19 mouse cellular contexts compared by ENCODE assay signal in the genomic region with DNA sequence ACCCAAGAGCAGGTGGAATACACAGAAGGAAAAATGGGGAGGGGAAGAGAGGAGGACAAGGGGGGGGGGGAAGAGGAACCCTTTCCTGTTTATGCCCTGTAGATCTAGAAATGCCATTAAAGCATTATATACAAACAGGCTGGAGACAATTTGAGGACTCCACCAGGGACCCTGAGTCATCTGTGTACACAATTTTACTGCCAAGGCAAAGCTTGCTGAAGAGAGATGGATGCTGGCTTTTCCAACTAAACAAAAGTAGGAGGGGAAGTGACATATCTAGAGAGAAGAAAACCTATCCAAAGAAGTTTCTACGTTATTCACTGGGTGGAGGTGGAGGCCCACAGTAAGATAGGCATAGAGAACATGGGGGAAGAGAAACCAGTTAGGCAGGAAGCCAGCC. TPM values are rescaled to one million over a fixed set of nuclear protein-coding genes. Genes with fewer than 3 reads are reported as not detected.
DNase-seq lines count a peak whose midpoint lies in the region; ATAC-seq and TF ChIP-seq lines count a peak whose summit lies in the region.
"Had no signal": no experiment of that assay in that cellular context is flagged by ENCODE, and none has a peak within 500 bp of the region (broad histone marks: within the 10 kb centered on the region; RNA-seq: fewer than 3 reads in every experiment).

No protein-coding gene starts in this region.

- no peak for TF ChIP-seq POLR2A in spleen, adult 2 months (IDR thresholded peaks at IDR 0.05; ENCODE audit: low read depth, low read length)

- WGBS in spleen, adult 2 months = 38% methylated on average over 1 of the region's 1 CpGs
- WGBS in intestine, postnatal 0 days = 5% methylated on average over 1 of the region's 1 CpGs
- WGBS in forebrain, embryonic 14.5 days = 84% methylated on average over 1 of the region's 1 CpGs

- no peak overlapping the region for H3K9ac ChIP-seq in intestine, postnatal 0 days (ENCODE audit: low read depth, low read length)
- no peak overlapping the region for H3K9ac ChIP-seq in forebrain, embryonic 14.5 days (ENCODE audit: low read length)
- H3K9ac ChIP-seq: embryonic facial prominence, embryonic 13.5 days; limb, embryonic 13.5 days had no signal

- no peaks in the 10 kb centered on the region for H3K36me3 ChIP-seq in spleen, adult 2 months (ENCODE audit: control insufficient read depth, insufficient read depth, low read length)
- H3K36me3 ChIP-seq in intestine, postnatal 0 days (ENCODE audit: control insufficient read depth, insufficient read depth) = peaks cover 27% of the 10 kb centered on the region
- peaks cover 24% of the 10 kb centered on the region for H3K36me3 ChIP-seq in forebrain, embryonic 14.5 days (ENCODE audit: control insufficient read depth, insufficient read depth, low read length)

- TF ChIP-seq CTCF in spleen, adult 2 months (IDR thresholded peaks at IDR 0.05; ENCODE audit: extremely low read depth, insufficient read depth, insufficient read length, insufficient replicate concordance) = no peak
- TF ChIP-seq CTCF in intestine, postnatal 0 days (IDR thresholded peaks at IDR 0.05; ENCODE audit: low read depth) = no peak

- peak overlapping the region; percentile 25 for H3K27ac ChIP-seq in spleen, adult 2 months (ENCODE audit: insufficient read depth, low read length)
- H3K27ac ChIP-seq in intestine, postnatal 0 days (ENCODE audit: low read depth, low read length) = peak overlapping the region; percentile 58; the same call in 1 of the 2 replicates
- no peak overlapping the region for H3K27ac ChIP-seq in forebrain, embryonic 14.5 days (ENCODE audit: low read depth, low read length)
- H3K27ac ChIP-seq: embryonic facial prominence, embryonic 13.5 days; heart, adult 2 months; hindbrain, postnatal 0 days; limb, embryonic 13.5 days had no signal

- H3K4me2 ChIP-seq in intestine, postnatal 0 days (replicated peaks; ENCODE audit: low read depth) = no peak overlapping the region
- no peak overlapping the region for H3K4me2 ChIP-seq in forebrain, embryonic 14.5 days (ENCODE audit: low read length)
- H3K4me2 ChIP-seq: embryonic facial prominence, embryonic 13.5 days; limb, embryonic 13.5 days had no signal

- peak; percentile 1 for DNase-seq in kidney, adult 11 months
- no peak for DNase-seq in kidney, adult 18-20 months
- no peak for DNase-seq in spleen, adult 2 months (ENCODE audit: low read depth in 1 of 2, low spot score in 2 of 2)
- no peak for DNase-seq in spleen, adult 12 weeks (ENCODE audit: low spot score)
- DNase-seq in embryo, embryonic 9.5 days (ENCODE audit: extremely low spot score) = no peak
- no peak for DNase-seq in forebrain, embryonic 14.5 days (ENCODE audit: low spot score)
- DNase-seq: adrenal gland, postnatal 36 days; cerebellum, adult 11 months; heart, adult 2 months; heart, postnatal 14 days; kidney, postnatal 14 days; thymus, adult 18-20 months had no signal

- no peaks in the 10 kb centered on the region for H3K27me3 ChIP-seq in spleen, adult 2 months (ENCODE audit: control insufficient read depth, insufficient read depth, low read length)
- no peaks in the 10 kb centered on the region for H3K27me3 ChIP-seq in intestine, postnatal 0 days (replicated peaks; ENCODE audit: control insufficient read depth, insufficient read depth, low read length)
- no peaks in the 10 kb centered on the region for H3K27me3 ChIP-seq in forebrain, embryonic 14.5 days (replicated peaks; ENCODE audit: control insufficient read depth, insufficient read depth, low read length)
- H3K27me3 ChIP-seq: embryonic facial prominence, embryonic 13.5 days; limb, embryonic 13.5 days had no signal

- H3K9me3 ChIP-seq in intestine, postnatal 0 days (ENCODE audit: control insufficient read depth) = no peaks in the 10 kb centered on the region
- H3K9me3 ChIP-seq in forebrain, embryonic 14.5 days (replicated peaks; ENCODE audit: control insufficient read depth, low read length) = no peaks in the 10 kb centered on the region
- H3K9me3 ChIP-seq: limb, embryonic 13.5 days had no signal

- H3K4me1 ChIP-seq in spleen, adult 2 months (ENCODE audit: control insufficient read depth, insufficient read depth, insufficient read length) = peaks cover 8% of the 10 kb centered on the region
- H3K4me1 ChIP-seq in intestine, postnatal 0 days (replicated peaks; ENCODE audit: control insufficient read depth, insufficient read depth, low read length) = no peaks in the 10 kb centered on the region
- no peaks in the 10 kb centered on the region for H3K4me1 ChIP-seq in forebrain, embryonic 14.5 days (ENCODE audit: control insufficient read depth, insufficient read depth, low read length)
- H3K4me1 ChIP-seq: embryonic facial prominence, embryonic 13.5 days had no signal

- H3K4me3 ChIP-seq in spleen, adult 2 months (ENCODE audit: extremely low read depth, insufficient read depth, insufficient read length) = no peak overlapping the region
- no peak overlapping the region for H3K4me3 ChIP-seq in intestine, postnatal 0 days (ENCODE audit: low read depth, low read length)
- H3K4me3 ChIP-seq in forebrain, embryonic 14.5 days (ENCODE audit: low read depth, low read length) = no peak overlapping the region
- H3K4me3 ChIP-seq: embryonic facial prominence, embryonic 13.5 days; heart, adult 2 months; limb, embryonic 13.5 days had no signal

- peak; percentile 36 for ATAC-seq in intestine, postnatal 0 days
- ATAC-seq in forebrain, embryonic 14.5 days = no peak
- ATAC-seq: hindbrain, postnatal 0 days had no signal

RNA-seq across cellular contexts. Expression of a gene that starts 10.5 kb away (rescaled TPM):
- polyA plus RNA-seq in spleen, adult 2 months (2012; rRNA removed) = 95.2 and 105 TPM in 2 replicates
- polyA plus RNA-seq in intestine, postnatal 0 days (2015; fragmentation: Nextera tagmentation; extraction: Ambion mirVana) = 180 and 193 TPM in 2 replicates
- 18.8 and 23.8 TPM in 2 replicates for polyA plus RNA-seq in forebrain, embryonic 14.5 days (2014; fragmentation: Nextera tagmentation; extraction: Ambion mirVana)

RNA-seq across cellular contexts. Expression of a gene that starts 11.1 kb away (rescaled TPM):
- 199 TPM in 2 replicates for polyA plus RNA-seq in spleen, adult 2 months (2012; rRNA removed)
- 319 and 320 TPM in 2 replicates for polyA plus RNA-seq in intestine, postnatal 0 days (2015; fragmentation: Nextera tagmentation; extraction: Ambion mirVana)
- 108 and 131 TPM in 2 replicates for polyA plus RNA-seq in forebrain, embryonic 14.5 days (2014; fragmentation: Nextera tagmentation; extraction: Ambion mirVana)

RNA-seq across cellular contexts. Expression of a gene that starts 42.5 kb away (rescaled TPM):
- 0.77 and 1.1 TPM in 2 replicates for polyA plus RNA-seq in spleen, adult 2 months (2012; rRNA removed)
- 101 and 106 TPM in 2 replicates for polyA plus RNA-seq in intestine, postnatal 0 days (2015; fragmentation: Nextera tagmentation; extraction: Ambion mirVana)
- not detected in 2 replicates for polyA plus RNA-seq in forebrain, embryonic 14.5 days (2014; fragmentation: Nextera tagmentation; extraction: Ambion mirVana)
- polyA plus RNA-seq: embryonic facial prominence, embryonic 13.5 days; forebrain, embryonic 11.5 days; limb, embryonic 13.5 days; neural tube, embryonic 11.5 days had no signal

RNA-seq across cellular contexts. Expression of a gene that starts 59.6 kb away (rescaled TPM):
- polyA plus RNA-seq in spleen, adult 2 months (2012; rRNA removed) = 140 and 150 TPM in 2 replicates
- 0.58 and 0.64 TPM in 2 replicates for polyA plus RNA-seq in intestine, postnatal 0 days (2015; fragmentation: Nextera tagmentation; extraction: Ambion mirVana)
- polyA plus RNA-seq in forebrain, embryonic 14.5 days (2014; fragmentation: Nextera tagmentation; extraction: Ambion mirVana) = not detected in 2 replicates
- polyA plus RNA-seq: embryonic facial prominence, embryonic 13.5 days; forebrain, embryonic 11.5 days; hindbrain, postnatal 0 days; limb, embryonic 13.5 days; midbrain, postnatal 0 days; neural tube, embryonic 11.5 days had no signal

Comparison
In these comparisons a context has a peak if more than half of its experiments do, and no peak if none do; other contexts are left out.
1. RNA of a gene that starts 42.5 kb away (polyA plus RNA-seq): 101 to 106 TPM in intestine, postnatal 0 days; 0.77 to 1.1 TPM in spleen, adult 2 months and not detected in forebrain, embryonic 14.5 days; every median in the first group is over 10 times any median in the second.